Comparison of ENCODE assay signal across 19 mouse cellular contexts in genomic region chr14:47186561-47186960, GRCm38 (mm10). TPM values are rescaled to one million over a fixed set of nuclear protein-coding genes. Genes with fewer than 3 reads are reported as not detected.
DNase-seq lines count a peak whose midpoint lies in the region; ATAC-seq and TF ChIP-seq lines count a peak whose summit lies in the region.
"Had no signal": no experiment of that assay in that cellular context is flagged by ENCODE, and none has a peak within 500 bp of the region (broad histone marks: within the 10 kb centered on the region; RNA-seq: fewer than 3 reads in every experiment).

No protein-coding gene starts in this region.

- TF ChIP-seq CTCF in bone marrow, adult 2 months (IDR thresholded peaks at IDR 0.05; ENCODE audit: control insufficient read depth, insufficient read depth, low read length), result no peak

- peaks cover 7% of the 10 kb centered on the region for H3K4me1 ChIP-seq in intestine, embryonic 16.5 days (ENCODE audit: control insufficient read depth, insufficient read depth, low read length)
- peaks cover 9% of the 10 kb centered on the region; the same call in 1 of the 2 replicates for H3K4me1 ChIP-seq in intestine, embryonic 15.5 days (replicated peaks)
- no peaks in the 10 kb centered on the region; the same call in 1 of the 2 replicates for H3K4me1 ChIP-seq in bone marrow, adult 2 months (ENCODE audit: control insufficient read depth, insufficient read depth, low read length)
- H3K4me1 ChIP-seq in hindbrain, embryonic 10.5 days (replicated peaks), result peaks cover 11% of the 10 kb centered on the region

- H3K4me2 ChIP-seq in intestine, embryonic 16.5 days (ENCODE audit: low read depth, low read length), result no peak overlapping the region
- H3K4me2 ChIP-seq in intestine, embryonic 15.5 days (replicated peaks), result no peak overlapping the region
- H3K4me2 ChIP-seq: forebrain, embryonic 13.5 days; heart, embryonic 13.5 days; hindbrain, embryonic 13.5 days had no signal

- peaks cover 5% of the 10 kb centered on the region; the same call in 1 of the 2 replicates for H3K27me3 ChIP-seq in intestine, embryonic 16.5 days (replicated peaks; ENCODE audit: control insufficient read depth, insufficient read depth, low read length)
- no peaks in the 10 kb centered on the region for H3K27me3 ChIP-seq in intestine, embryonic 15.5 days (replicated peaks)
- H3K27me3 ChIP-seq in hindbrain, embryonic 10.5 days (ENCODE audit: insufficient read depth, poor library complexity, severe bottlenecking), result peaks cover 27% of the 10 kb centered on the region

- no peak for TF ChIP-seq POLR2A in bone marrow, adult 2 months (IDR thresholded peaks at IDR 0.05; ENCODE audit: borderline replicate concordance, control insufficient read depth, low read depth, low read length)

- ATAC-seq in intestine, embryonic 16.5 days, result 0 out of 2 replicates have a peak, but pooled peaks have one; percentile 2
- no peak for ATAC-seq in intestine, embryonic 15.5 days
- peak; percentile 24 for ATAC-seq in megakaryocyte progenitor cell, adult 5-6 weeks (replicated peaks; ENCODE audit: poor library complexity)
- ATAC-seq: forebrain, embryonic 13.5 days; forebrain, postnatal 0 days; hindbrain, postnatal 0 days had no signal

- H3K9me3 ChIP-seq in intestine, embryonic 16.5 days (ENCODE audit: control insufficient read depth, low read length), result no peaks in the 10 kb centered on the region
- H3K9me3 ChIP-seq in intestine, embryonic 15.5 days, result no peaks in the 10 kb centered on the region
- H3K9me3 ChIP-seq in hindbrain, embryonic 10.5 days, result no peaks in the 10 kb centered on the region
- H3K9me3 ChIP-seq: embryonic facial prominence, embryonic 10.5 days; forebrain, embryonic 13.5 days; heart, embryonic 13.5 days; hindbrain, embryonic 13.5 days had no signal

- DNase-seq in 416B (ENCODE audit: low read depth), result peak; percentile 82
- DNase-seq in left cerebral cortex, adult 8-10 months (ENCODE audit: low spot score in 2 of 2), result no peak
- no peak for DNase-seq in hindbrain, embryonic 10.5 days (ENCODE audit: low spot score)
- no peak for DNase-seq in adipocyte (ENCODE audit: low spot score)
- DNase-seq: adrenal gland, postnatal 25 days; cerebellum, adult 2 months; cerebellum, postnatal 10 days; forebrain, postnatal 0 days; gastrocnemius, postnatal 14 days; heart, postnatal 4 days had no signal

- 57% methylated on average over 2 of the region's 2 CpGs for WGBS in intestine, embryonic 16.5 days
- WGBS in intestine, embryonic 15.5 days, result 69% methylated on average over 2 of the region's 2 CpGs
- WGBS in bone marrow, adult 2 months, result 17% methylated on average over 2 of the region's 2 CpGs
- WGBS in hindbrain, embryonic 10.5 days, result 83% methylated on average over 2 of the region's 2 CpGs

- H3K27ac ChIP-seq in intestine, embryonic 16.5 days (ENCODE audit: low read length), result no peak overlapping the region
- no peak overlapping the region for H3K27ac ChIP-seq in intestine, embryonic 15.5 days
- no peak overlapping the region for H3K27ac ChIP-seq in bone marrow, adult 2 months (ENCODE audit: control insufficient read depth, insufficient read depth, low read depth, low read length, poor library complexity)
- no peak overlapping the region for H3K27ac ChIP-seq in hindbrain, embryonic 10.5 days
- H3K27ac ChIP-seq: embryonic facial prominence, embryonic 10.5 days; forebrain, embryonic 13.5 days; heart, embryonic 13.5 days; hindbrain, embryonic 13.5 days; hindbrain, postnatal 0 days had no signal

- H3K9ac ChIP-seq in intestine, embryonic 16.5 days (ENCODE audit: low read depth, low read length), result no peak overlapping the region
- H3K9ac ChIP-seq in intestine, embryonic 15.5 days, result no peak overlapping the region
- H3K9ac ChIP-seq: forebrain, embryonic 13.5 days; forebrain, postnatal 0 days; heart, embryonic 13.5 days; hindbrain, embryonic 13.5 days had no signal

- H3K4me3 ChIP-seq in intestine, embryonic 16.5 days (ENCODE audit: low read length), result no peak overlapping the region
- no peak overlapping the region for H3K4me3 ChIP-seq in intestine, embryonic 15.5 days (replicated peaks)
- H3K4me3 ChIP-seq in bone marrow, adult 2 months (replicated peaks; ENCODE audit: control insufficient read depth, low read depth, low read length), result peak overlapping the region; percentile 7
- no peak overlapping the region for H3K4me3 ChIP-seq in hindbrain, embryonic 10.5 days
- H3K4me3 ChIP-seq: embryonic facial prominence, embryonic 10.5 days; forebrain, embryonic 13.5 days; heart, embryonic 13.5 days; hindbrain, embryonic 13.5 days had no signal

- H3K36me3 ChIP-seq in intestine, embryonic 16.5 days (ENCODE audit: control insufficient read depth, insufficient read depth, low read length), result no peaks in the 10 kb centered on the region
- H3K36me3 ChIP-seq in intestine, embryonic 15.5 days, result no peaks in the 10 kb centered on the region
- H3K36me3 ChIP-seq in hindbrain, embryonic 10.5 days, result no peaks in the 10 kb centered on the region
- H3K36me3 ChIP-seq: embryonic facial prominence, embryonic 10.5 days; heart, embryonic 13.5 days; hindbrain, embryonic 13.5 days had no signal

RNA-seq across cellular contexts. Expression of gene Gch1, which starts 2.7 kb away (rescaled TPM):
- polyA plus RNA-seq in intestine, embryonic 16.5 days (2015; fragmentation: Nextera tagmentation; extraction: Ambion mirVana), result 11.1 and 13.3 TPM in 2 replicates
- polyA plus RNA-seq in intestine, embryonic 15.5 days (2015; fragmentation: Nextera tagmentation; extraction: Ambion mirVana), result 10.4 and 11.1 TPM in 2 replicates
- 18.8 and 26.8 TPM in 2 replicates for polyA plus RNA-seq in bone marrow, adult 2 months (2011; ENCODE audit: insufficient read depth, insufficient read length, low replicate concordance, missing spikeins)
- total RNA-seq in megakaryocyte progenitor cell, adult 5-6 weeks (2015), result 1.9 and 2.6 TPM in 2 replicates
- 1.7 TPM in 2 replicates for total RNA-seq in megakaryocyte progenitor cell, adult 5-6 weeks (2017)
- 1 to 10 TPM in 2 of 4 experiments, under 1 TPM in 2; 0.63 to 1.1 (median 1.0) TPM for total RNA-seq in left cerebral cortex, adult 8-10 months (2022)
- polyA plus RNA-seq in hindbrain, embryonic 10.5 days (2016; fragmentation: Nextera tagmentation; extraction: Ambion mirVana), result 0.98 and 1.2 TPM in 2 replicates
